Mouse (Mus musculus): ENCODE results near the gene Sec14l2.

DNA sequence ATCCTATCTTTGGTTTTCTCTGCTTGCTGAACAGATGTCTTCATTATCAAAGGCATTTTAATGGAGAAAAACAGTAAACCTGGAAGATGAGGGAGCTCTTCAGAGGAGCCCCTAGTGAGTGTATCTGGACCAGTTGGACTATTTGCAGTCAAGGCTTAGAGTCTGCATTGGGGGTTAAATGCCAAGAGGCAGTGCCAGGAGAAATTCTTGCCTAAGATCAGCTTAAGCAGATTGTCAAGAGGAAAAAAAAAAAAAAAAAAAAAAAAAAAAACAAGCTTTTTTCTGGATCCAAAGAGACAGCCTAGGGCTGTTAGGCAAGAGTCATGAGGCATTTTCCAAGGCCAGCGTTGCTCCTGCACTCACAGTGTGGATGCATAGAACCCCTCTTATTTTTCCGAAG is 75.4 kb downstream of the Sec14l2 start:
- no peak for TF ChIP-seq GATA1 (IDR thresholded peaks at IDR 0.05; ENCODE audit: low read length)
- TF ChIP-seq TAL1 (IDR thresholded peaks at IDR 0.05; ENCODE audit: low read length) = no peak
